Mouse (Mus musculus): ENCODE data around the gene Plk3. TPM values are rescaled to one million over a fixed set of nuclear protein-coding genes. Genes with fewer than 3 reads are reported as not detected.

The Plk3 gene
- polyA plus RNA-seq, 1 experiment from 2014 or later: 3.8 TPM

DNA sequence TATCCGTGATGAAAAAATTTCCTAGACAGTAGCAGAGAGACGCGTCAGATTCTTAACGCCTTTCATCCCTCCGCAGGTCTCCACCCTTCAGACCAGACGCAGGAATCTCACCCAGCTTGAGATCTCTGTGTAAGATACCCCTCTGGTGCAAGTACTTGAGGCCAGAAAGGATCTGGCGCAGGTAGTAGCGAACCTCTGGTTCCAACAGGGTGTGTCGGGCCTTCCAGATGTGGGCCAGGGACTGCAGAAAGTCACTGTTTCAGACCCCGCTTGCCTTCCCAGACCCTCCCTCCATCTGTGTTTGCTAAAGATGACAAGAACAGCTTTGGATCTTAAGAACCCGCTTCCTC is 994 bp downstream of the Plk3 start:
- Histone ChIP-seq H3K9ac (replicated peaks; ENCODE audit: low read depth, low read length) (peak overlapping the region; percentile 60; the same call in 1 of the 2 replicates), H3K9me3 (ENCODE audit: control insufficient read depth, low read depth, low read length) (no peaks in the 10 kb centered on the region), H3K27me3 (ENCODE audit: control insufficient read depth, insufficient read depth, low read length) (peaks cover 7% of the 10 kb centered on the region; the same call in 1 of the 2 replicates), H3K4me2 (replicated peaks; ENCODE audit: low read depth, low read length) (peak overlapping the region; percentile 89), H3K36me3 (ENCODE audit: control insufficient read depth, insufficient read depth, low read length) (peaks cover 7% of the 10 kb centered on the region; the same call in 1 of the 2 replicates), H3K4me3 (ENCODE audit: low read depth, low read length) (peak overlapping the region; percentile 59), H3K4me1 (ENCODE audit: control insufficient read depth, insufficient read depth, low read length) (peaks cover 10% of the 10 kb centered on the region; the same call in 1 of the 2 replicates), H3K27ac (ENCODE audit: low read length) (no peak overlapping the region)
- WGBS: 20% methylated on average over 11 of the region's 11 CpGs
- no peak for ATAC-seq (ENCODE audit: insufficient number of reproducible peaks, insufficient read depth, low FRiP score, low read depth)

GRCm38 (mm10) chr4:117131890-117132793 is 1.6 kb downstream of the Plk3 start:
- peaks cover 7% of the 10 kb centered on the region; the same call in 1 of the 2 replicates for H3K27me3 ChIP-seq (ENCODE audit: control insufficient read depth, insufficient read depth, low read length)
- WGBS: 36% methylated on average over 7 of the region's 7 CpGs
- peak overlapping the region; percentile 89; the same call in 1 of the 2 replicates for H3K4me2 ChIP-seq (replicated peaks; ENCODE audit: low read depth, low read length)
- H3K27ac ChIP-seq (ENCODE audit: low read length): no peak overlapping the region
- peaks cover 10% of the 10 kb centered on the region; the same call in 1 of the 2 replicates for H3K4me1 ChIP-seq (ENCODE audit: control insufficient read depth, insufficient read depth, low read length)
- peak overlapping the region; percentile 60; the same call in 1 of the 2 replicates for H3K9ac ChIP-seq (replicated peaks; ENCODE audit: low read depth, low read length)
- no peaks in the 10 kb centered on the region for H3K9me3 ChIP-seq (ENCODE audit: control insufficient read depth, low read depth, low read length)
- no peak for ATAC-seq (ENCODE audit: insufficient number of reproducible peaks, insufficient read depth, low FRiP score, low read depth)
- peaks cover 7% of the 10 kb centered on the region; the same call in 1 of the 2 replicates for H3K36me3 ChIP-seq (ENCODE audit: control insufficient read depth, insufficient read depth, low read length)
- H3K4me3 ChIP-seq (ENCODE audit: low read depth, low read length): peak overlapping the region; percentile 59; the same call in 1 of the 2 replicates

- peaks cover 10% of the 10 kb centered on the region; the same call in 1 of the 2 replicates for H3K4me1 ChIP-seq (ENCODE audit: control insufficient read depth, insufficient read depth, low read length)
- H3K4me3 ChIP-seq (ENCODE audit: low read depth, low read length): no peak overlapping the region
- H3K9me3 ChIP-seq (ENCODE audit: control insufficient read depth, low read depth, low read length): no peaks in the 10 kb centered on the region
- no peak overlapping the region for H3K4me2 ChIP-seq (replicated peaks; ENCODE audit: low read depth, low read length)
- H3K27me3 ChIP-seq (ENCODE audit: control insufficient read depth, insufficient read depth, low read length): peaks cover 7% of the 10 kb centered on the region; the same call in 1 of the 2 replicates
- 71% methylated on average over 6 of the region's 6 CpGs for WGBS
- H3K36me3 ChIP-seq (ENCODE audit: control insufficient read depth, insufficient read depth, low read length): peaks cover 7% of the 10 kb centered on the region; the same call in 1 of the 2 replicates
- H3K9ac ChIP-seq (replicated peaks; ENCODE audit: low read depth, low read length): no peak overlapping the region
- H3K27ac ChIP-seq (ENCODE audit: low read length): no peak overlapping the region
- ATAC-seq (ENCODE audit: insufficient number of reproducible peaks, insufficient read depth, low FRiP score, low read depth): no peak
These were observed 2.6 kb downstream of the Plk3 start for GRCm38 (mm10) chr4:117131198-117131597.

- ATAC-seq (ENCODE audit: insufficient number of reproducible peaks, insufficient read depth, low FRiP score, low read depth): no peak
- Histone ChIP-seq H3K4me2 (replicated peaks; ENCODE audit: low read depth, low read length) (no peak overlapping the region), H3K27ac (ENCODE audit: low read length) (no peak overlapping the region), H3K4me1 (ENCODE audit: control insufficient read depth, insufficient read depth, low read length) (peaks cover 14% of the 10 kb centered on the region), H3K27me3 (ENCODE audit: control insufficient read depth, insufficient read depth, low read length) (peaks cover 7% of the 10 kb centered on the region; the same call in 1 of the 2 replicates), H3K9ac (replicated peaks; ENCODE audit: low read depth, low read length) (no peak overlapping the region), H3K9me3 (ENCODE audit: control insufficient read depth, low read depth, low read length) (no peaks in the 10 kb centered on the region), H3K36me3 (ENCODE audit: control insufficient read depth, insufficient read depth, low read length) (peaks cover 7% of the 10 kb centered on the region; the same call in 1 of the 2 replicates), H3K4me3 (ENCODE audit: low read depth, low read length) (no peak overlapping the region)
- WGBS: 73% methylated on average over 6 of the region's 6 CpGs
These were observed 3.0 kb downstream of the Plk3 start for GRCm38 (mm10) chr4:117130790-117131189.

DNA sequence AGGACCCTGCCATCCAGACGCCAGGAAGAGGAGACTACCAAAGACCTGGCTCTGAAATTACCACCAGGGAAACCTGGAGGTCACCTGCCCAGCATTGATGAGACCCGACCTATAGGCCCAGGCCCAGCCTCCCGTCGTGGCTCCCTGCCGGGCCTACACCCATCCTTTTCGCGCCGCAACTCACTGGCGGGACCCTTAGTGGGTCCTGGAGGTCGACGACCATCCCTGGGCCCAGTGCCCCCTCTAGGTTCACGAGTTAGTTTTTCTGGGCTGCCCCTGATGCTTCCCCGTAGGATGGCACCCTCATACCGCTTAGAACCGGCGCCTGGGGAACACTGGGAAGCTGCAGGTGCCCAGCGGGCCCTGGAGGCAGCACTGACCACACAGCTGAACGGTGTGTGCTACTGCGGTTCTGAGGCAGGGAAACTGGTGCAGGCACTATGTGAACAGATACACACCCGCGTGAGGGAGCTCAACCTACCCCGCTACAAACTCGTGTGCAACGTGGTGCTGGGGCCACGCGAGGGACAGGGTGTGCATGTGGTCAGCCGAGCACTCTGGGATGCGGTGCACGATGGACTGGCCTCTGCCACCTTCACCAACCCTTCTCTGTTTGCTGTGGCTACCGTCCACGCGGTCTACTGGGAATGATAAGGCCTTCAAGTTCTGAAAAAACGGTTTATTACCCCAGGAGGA is 5.6 kb downstream of the Plk3 start:
- Histone ChIP-seq H3K4me3 (ENCODE audit: low read depth, low read length) (no peak overlapping the region), H3K36me3 (ENCODE audit: control insufficient read depth, insufficient read depth, low read length) (peaks cover 7% of the 10 kb centered on the region; the same call in 1 of the 2 replicates), H3K27me3 (ENCODE audit: control insufficient read depth, insufficient read depth, low read length) (peaks cover 7% of the 10 kb centered on the region; the same call in 1 of the 2 replicates), H3K27ac (ENCODE audit: low read length) (no peak overlapping the region), H3K9ac (replicated peaks; ENCODE audit: low read depth, low read length) (no peak overlapping the region), H3K4me2 (replicated peaks; ENCODE audit: low read depth, low read length) (no peak overlapping the region), H3K4me1 (ENCODE audit: control insufficient read depth, insufficient read depth, low read length) (peaks cover 25% of the 10 kb centered on the region), H3K9me3 (ENCODE audit: control insufficient read depth, low read depth, low read length) (no peaks in the 10 kb centered on the region)
- WGBS: 89% methylated on average over 33 of the region's 33 CpGs
- no peak for ATAC-seq (ENCODE audit: insufficient number of reproducible peaks, insufficient read depth, low FRiP score, low read depth)

DNA sequence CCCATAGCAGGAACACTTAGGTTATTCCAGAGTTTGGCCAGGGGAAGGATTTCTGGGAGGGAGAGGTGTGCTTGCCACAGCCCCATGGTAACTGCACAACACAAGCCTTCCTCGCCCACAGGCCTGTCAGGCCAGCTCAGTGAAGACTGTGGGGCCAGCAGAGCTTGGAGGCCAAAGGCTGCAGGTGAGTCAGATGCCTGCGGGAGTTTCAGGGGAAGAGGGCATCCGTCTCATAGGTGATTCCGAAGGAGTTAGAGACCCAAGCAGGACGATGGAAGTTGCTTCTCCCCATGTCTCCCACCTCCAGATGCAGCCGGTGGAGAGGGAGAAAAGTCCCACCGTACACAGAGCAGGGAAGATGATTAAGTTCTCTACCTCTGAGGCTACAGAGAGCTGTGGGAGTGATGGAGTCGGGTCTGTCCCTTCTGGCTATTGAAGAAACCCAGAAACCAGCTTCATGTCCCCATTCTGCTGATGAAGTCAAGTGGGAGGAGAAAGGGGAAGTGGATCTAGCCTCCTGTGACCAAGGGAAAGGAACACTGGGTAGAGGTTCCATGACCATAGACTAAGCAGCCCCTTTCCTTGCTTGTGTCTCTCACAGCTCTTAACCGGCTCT is 7.0 kb downstream of the Plk3 start, which contains the start of gene Tctex1d4:
Tctex1d4 (plus strand) TSS at position 120 of the 616 bp plus-strand sequence.
- no peak within 1 kb of the TSS for H3K4me3 ChIP-seq (ENCODE audit: low read depth, low read length)
- peaks cover 17% of the 10 kb centered on the region for H3K4me1 ChIP-seq (ENCODE audit: control insufficient read depth, insufficient read depth, low read length)
- H3K27ac ChIP-seq (ENCODE audit: low read length): peak within 1 kb of the TSS; percentile 88
- H3K4me2 ChIP-seq (replicated peaks; ENCODE audit: low read depth, low read length): no peak within 1 kb of the TSS
- no peaks in the 10 kb centered on the region for H3K27me3 ChIP-seq (ENCODE audit: control insufficient read depth, insufficient read depth, low read length)
- peaks cover 7% of the 10 kb centered on the region; the same call in 1 of the 2 replicates for H3K36me3 ChIP-seq (ENCODE audit: control insufficient read depth, insufficient read depth, low read length)
- WGBS: 88% methylated on average over 9 of the region's 9 CpGs
- H3K9me3 ChIP-seq (ENCODE audit: control insufficient read depth, low read depth, low read length): no peaks in the 10 kb centered on the region
- peak within 1 kb of the TSS; percentile 6; the same call in 1 of the 2 replicates for H3K9ac ChIP-seq (replicated peaks; ENCODE audit: low read depth, low read length)
- no peak for ATAC-seq (ENCODE audit: insufficient number of reproducible peaks, insufficient read depth, low FRiP score, low read depth)

DNA sequence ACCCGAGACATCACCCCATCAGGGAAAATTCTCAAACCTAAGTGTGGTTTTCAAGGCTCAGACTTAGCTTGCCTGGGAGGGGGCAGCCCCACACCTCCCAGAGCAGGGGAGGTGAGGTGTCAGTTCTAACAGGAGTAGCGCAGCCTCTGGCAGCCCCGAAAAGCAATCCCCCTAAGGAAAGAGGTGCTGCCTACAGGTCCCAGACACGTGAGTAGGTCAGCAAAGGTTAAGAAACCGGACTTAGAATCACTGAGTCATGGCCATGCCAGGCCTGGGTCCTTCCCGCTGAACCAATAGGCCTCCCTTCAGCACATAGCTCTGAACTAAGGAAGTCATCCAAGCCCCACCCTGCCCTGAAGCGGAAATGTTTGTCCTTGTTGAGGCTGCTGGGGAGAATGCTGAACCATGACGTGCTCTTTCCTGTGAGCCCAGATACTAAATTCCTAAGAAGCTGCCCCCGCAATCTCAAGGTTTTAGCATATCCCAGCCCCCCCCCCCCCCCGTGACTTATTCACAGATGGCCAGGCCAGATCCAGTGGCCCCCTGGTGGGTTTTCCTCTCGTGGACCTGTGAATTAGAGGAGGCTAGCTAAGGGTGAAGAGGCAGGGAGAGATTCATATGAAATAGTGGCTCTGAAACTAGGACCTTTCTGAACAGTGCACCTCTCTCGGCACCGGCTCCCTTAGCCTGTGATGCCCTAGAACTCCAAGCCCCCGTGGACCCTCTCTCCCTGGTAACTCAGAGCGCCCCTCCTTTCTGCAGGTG is 7.7 kb downstream of the Plk3 start:
- H3K4me3 ChIP-seq (ENCODE audit: low read depth, low read length): no peak overlapping the region
- no peaks in the 10 kb centered on the region for H3K27me3 ChIP-seq (ENCODE audit: control insufficient read depth, insufficient read depth, low read length)
- H3K9ac ChIP-seq (replicated peaks; ENCODE audit: low read depth, low read length): peak overlapping the region; percentile 6; the same call in 1 of the 2 replicates
- peaks cover 7% of the 10 kb centered on the region; the same call in 1 of the 2 replicates for H3K36me3 ChIP-seq (ENCODE audit: control insufficient read depth, insufficient read depth, low read length)
- WGBS: 40% methylated on average over 15 of the region's 15 CpGs
- H3K4me2 ChIP-seq (replicated peaks; ENCODE audit: low read depth, low read length): no peak overlapping the region
- H3K4me1 ChIP-seq (ENCODE audit: control insufficient read depth, insufficient read depth, low read length): peaks cover 16% of the 10 kb centered on the region
- peak overlapping the region; percentile 88 for H3K27ac ChIP-seq (ENCODE audit: low read length)
- peak; percentile 69; the same call in 1 of the 2 replicates for ATAC-seq (ENCODE audit: insufficient number of reproducible peaks, insufficient read depth, low FRiP score, low read depth)
- H3K9me3 ChIP-seq (ENCODE audit: control insufficient read depth, low read depth, low read length): no peaks in the 10 kb centered on the region

Data from stomach, embryonic 14.5 days (tissue).